Mouse (Mus musculus) ES-Bruce4 (cell line): ENCODE measurements around the gene Gm28053.

Experiments
- CTCF ChIP-seq: IDR thresholded peaks from one replicate; pipeline ENCODE4 v1.8.1; 2011; ENCODE audit warnings: low read depth, low read length
- POLR2A ChIP-seq: IDR thresholded peaks from one replicate; pipeline ENCODE4 v1.8.1; 2011; ENCODE audit warnings: low read length; ENCODE audit not compliant: insufficient read depth

- TF ChIP-seq CTCF: no peak
- no peak for TF ChIP-seq POLR2A
These were observed 45.3 kb downstream of the Gm28053 start for GRCm38 (mm10) chr6:48763567-48764270.
